In the genomic region with DNA sequence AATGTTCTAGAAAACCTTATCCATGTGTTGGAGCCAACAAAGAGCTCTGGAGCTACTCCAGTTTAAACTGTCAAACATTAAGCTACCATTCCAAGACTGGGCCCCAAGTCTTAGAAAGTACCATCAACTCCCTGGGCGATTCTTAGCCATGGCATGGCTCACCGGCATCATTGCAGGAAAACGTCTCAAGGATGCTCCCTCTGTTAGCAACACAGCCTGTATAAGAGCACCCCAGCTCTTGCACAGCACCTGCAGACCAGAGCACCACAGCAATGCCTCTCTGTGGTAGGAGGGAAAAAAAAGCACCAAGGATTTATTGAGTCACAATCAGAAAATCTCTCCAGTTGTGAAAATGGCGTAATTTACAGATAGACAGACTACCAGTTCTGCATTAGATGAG, we compare ENCODE assay signal across 8 mouse cellular contexts.
DNase-seq lines count a peak whose midpoint lies in the region; ATAC-seq and TF ChIP-seq lines count a peak whose summit lies in the region.

No protein-coding gene starts in this region.

- H3K27ac ChIP-seq in heart, adult 2 months = peak overlapping the region; percentile 68
- H3K27ac ChIP-seq in lung, embryonic 16.5 days (ENCODE audit: low read length) = peak overlapping the region; percentile 62
- 0 out of 2 replicates have a peak overlapping the region, but pooled peaks have one; percentile 22 for H3K27ac ChIP-seq in intestine, embryonic 15.5 days
- peak overlapping the region; percentile 66 for H3K27ac ChIP-seq in stomach, embryonic 16.5 days (ENCODE audit: low read length)

- no peak for TF ChIP-seq EP300 in heart, adult 2 months (IDR thresholded peaks at IDR 0.05; ENCODE audit: insufficient read depth, low read depth, low read length)

- H3K36me3 ChIP-seq in heart, adult 2 months (ENCODE audit: control insufficient read depth, insufficient read depth, low read length) = no peaks in the 10 kb centered on the region
- H3K36me3 ChIP-seq in lung, embryonic 16.5 days (ENCODE audit: control insufficient read depth, insufficient read depth, low read length) = no peaks in the 10 kb centered on the region
- H3K36me3 ChIP-seq in intestine, embryonic 15.5 days = no peaks in the 10 kb centered on the region
- no peaks in the 10 kb centered on the region for H3K36me3 ChIP-seq in stomach, embryonic 16.5 days (ENCODE audit: control insufficient read depth, insufficient read depth, low read length)

- TF ChIP-seq POLR2A in heart, adult 2 months (IDR thresholded peaks at IDR 0.05; ENCODE audit: insufficient read depth, low read depth, low read length) = no peak

- H3K9me3 ChIP-seq in lung, embryonic 16.5 days (ENCODE audit: control insufficient read depth, low read length) = no peaks in the 10 kb centered on the region
- no peaks in the 10 kb centered on the region for H3K9me3 ChIP-seq in intestine, embryonic 15.5 days
- H3K9me3 ChIP-seq in stomach, embryonic 16.5 days (replicated peaks; ENCODE audit: control insufficient read depth, low read length) = no peaks in the 10 kb centered on the region

- no peak for ATAC-seq in lung, embryonic 16.5 days (ENCODE audit: low read depth)
- no peak for ATAC-seq in intestine, embryonic 15.5 days
- ATAC-seq in stomach, embryonic 16.5 days (ENCODE audit: insufficient read depth, low FRiP score) = no peak
- ATAC-seq in monocyte, adult 5-6 weeks (replicated peaks; ENCODE audit: insufficient number of reproducible peaks, low FRiP score, low TSS enrichment, poor library complexity, severe bottlenecking) = no peak

- peaks cover 23% of the 10 kb centered on the region for H3K4me1 ChIP-seq in heart, adult 2 months (ENCODE audit: control insufficient read depth, insufficient read depth, low read length)
- H3K4me1 ChIP-seq in lung, embryonic 16.5 days (replicated peaks; ENCODE audit: control insufficient read depth, insufficient read depth, low read length) = peaks cover 28% of the 10 kb centered on the region
- peaks cover 26% of the 10 kb centered on the region for H3K4me1 ChIP-seq in intestine, embryonic 15.5 days (replicated peaks)
- peaks cover 27% of the 10 kb centered on the region for H3K4me1 ChIP-seq in stomach, embryonic 16.5 days (ENCODE audit: control insufficient read depth, insufficient read depth, low read length)

- intact Hi-C loops in heart, adult 2 months (cut with DNase I) = loop anchor here (2.0 to 5.0 kb wide), 5 partner anchors 14 to 128 kb away; no protein-coding TSS in a partner anchor

- no peak overlapping the region for H3K9ac ChIP-seq in heart, adult 2 months (ENCODE audit: low read depth, low read length)
- H3K9ac ChIP-seq in lung, embryonic 16.5 days (ENCODE audit: low read length) = no peak overlapping the region
- H3K9ac ChIP-seq in intestine, embryonic 15.5 days = no peak overlapping the region
- no peak overlapping the region; the same call in 1 of the 2 replicates for H3K9ac ChIP-seq in stomach, embryonic 16.5 days (ENCODE audit: low read length)

- no peak for DNase-seq in heart, adult 2 months
- DNase-seq in heart, adult 9 months (ENCODE audit: low spot score in 2 of 2) = no peak
- DNase-seq in lung, postnatal 4 days = no peak
- DNase-seq in gastrocnemius, postnatal 10 days = no peak

- H3K4me2 ChIP-seq in lung, embryonic 16.5 days (ENCODE audit: low read depth, low read length) = peak overlapping the region; percentile 43; the same call in 1 of the 2 replicates
- peak overlapping the region; percentile 56; the same call in 1 of the 2 replicates for H3K4me2 ChIP-seq in intestine, embryonic 15.5 days (replicated peaks)
- peak overlapping the region; percentile 49 for H3K4me2 ChIP-seq in stomach, embryonic 16.5 days (ENCODE audit: low read depth, low read length)

- WGBS in heart, adult 2 months = 70% methylated on average over 4 of the region's 4 CpGs
- WGBS in lung, embryonic 16.5 days = 59% methylated on average over 4 of the region's 4 CpGs
- 79% methylated on average over 4 of the region's 4 CpGs for WGBS in intestine, embryonic 15.5 days
- WGBS in stomach, embryonic 16.5 days = 78% methylated on average over 4 of the region's 4 CpGs

- no peaks in the 10 kb centered on the region for H3K79me2 ChIP-seq in heart, adult 2 months (replicated peaks; ENCODE audit: control insufficient read depth, insufficient read depth, low read length)

- TF ChIP-seq CTCF in heart, adult 2 months (IDR thresholded peaks at IDR 0.05) = no peak

- peak overlapping the region; percentile 13; the same call in 1 of the 2 replicates for H3K4me3 ChIP-seq in heart, adult 2 months
- H3K4me3 ChIP-seq in lung, embryonic 16.5 days (ENCODE audit: low read length) = no peak overlapping the region
- H3K4me3 ChIP-seq in intestine, embryonic 15.5 days (replicated peaks) = no peak overlapping the region
- no peak overlapping the region for H3K4me3 ChIP-seq in stomach, embryonic 16.5 days (replicated peaks; ENCODE audit: low read length)

- H3K27me3 ChIP-seq in heart, adult 2 months (ENCODE audit: control insufficient read depth, insufficient read depth, low read length) = no peaks in the 10 kb centered on the region
- no peaks in the 10 kb centered on the region for H3K27me3 ChIP-seq in lung, embryonic 16.5 days (ENCODE audit: control insufficient read depth, insufficient read depth, low read depth, low read length)
- H3K27me3 ChIP-seq in intestine, embryonic 15.5 days (replicated peaks) = no peaks in the 10 kb centered on the region
- H3K27me3 ChIP-seq in stomach, embryonic 16.5 days (ENCODE audit: control insufficient read depth, insufficient read depth, low read length) = no peaks in the 10 kb centered on the region
